Mouse (Mus musculus): ENCODE measurements around the gene Ubqln2. TPM values are rescaled to one million over a fixed set of nuclear protein-coding genes. Genes with fewer than 3 reads are reported as not detected.

Gene Ubqln2
- polyA plus RNA-seq, 1 experiment from 2014 or later: 24.9 TPM

Other genes starting within 250 kb of the Ubqln2 start
- not detected in 2 replicates for gene Cypt3, start 60.4 kb downstream of the Ubqln2 start, polyA plus RNA-seq (2016; fragmentation: Nextera tagmentation; extraction: Ambion mirVana)
- gene Kctd12b, start 198.2 kb downstream of the Ubqln2 start, polyA plus RNA-seq (2016; fragmentation: Nextera tagmentation; extraction: Ambion mirVana): 2.5 and 2.6 TPM in 2 replicates
- 63.6 and 68.5 TPM in 2 replicates for gene Nbdy, start 225.4 kb downstream of the Ubqln2 start, polyA plus RNA-seq (2016; fragmentation: Nextera tagmentation; extraction: Ambion mirVana)

Data from heart, embryonic 10.5 days (tissue).